Comparison of ENCODE assay signal across 8 mouse cellular contexts in genomic region chr12:3807548-3808395, GRCm38 (mm10). TPM values are rescaled to one million over a fixed set of nuclear protein-coding genes. Genes with fewer than 3 reads are reported as not detected.
DNase-seq lines count a peak whose midpoint lies in the region; ATAC-seq and TF ChIP-seq lines count a peak whose summit lies in the region.

No protein-coding gene starts in this region.

- H3K4me3 ChIP-seq in embryonic facial prominence, embryonic 11.5 days (ENCODE audit: low read depth, low read length) = peak overlapping the region; percentile 91
- peak overlapping the region; percentile 86 for H3K4me3 ChIP-seq in heart, embryonic 15.5 days
- peak overlapping the region; percentile 94 for H3K4me3 ChIP-seq in lung, postnatal 0 days (ENCODE audit: low read depth, low read length)

- H3K4me2 ChIP-seq in embryonic facial prominence, embryonic 11.5 days (ENCODE audit: low read depth, low read length) = peak overlapping the region; percentile 87
- H3K4me2 ChIP-seq in heart, embryonic 15.5 days = peak overlapping the region; percentile 73
- peak overlapping the region; percentile 88 for H3K4me2 ChIP-seq in lung, postnatal 0 days (replicated peaks; ENCODE audit: low read depth, low read length)

- no peaks in the 10 kb centered on the region for H3K36me3 ChIP-seq in embryonic facial prominence, embryonic 11.5 days (replicated peaks; ENCODE audit: control insufficient read depth, insufficient read depth, low read depth, low read length)
- H3K36me3 ChIP-seq in heart, embryonic 15.5 days = no peaks in the 10 kb centered on the region
- no peaks in the 10 kb centered on the region for H3K36me3 ChIP-seq in lung, postnatal 0 days (ENCODE audit: insufficient read depth, low read length)

- H3K9ac ChIP-seq in embryonic facial prominence, embryonic 11.5 days (replicated peaks; ENCODE audit: low read length) = peak overlapping the region; percentile 94
- peak overlapping the region; percentile 95 for H3K9ac ChIP-seq in heart, embryonic 15.5 days
- peak overlapping the region; percentile 64 for H3K9ac ChIP-seq in lung, postnatal 0 days (replicated peaks; ENCODE audit: low read depth)

- under 1% methylated on average over 51 of the region's 105 CpGs for WGBS in embryonic facial prominence, embryonic 11.5 days
- WGBS in heart, embryonic 15.5 days = 1% methylated on average over 53 of the region's 105 CpGs
- WGBS in lung, postnatal 0 days = 0% methylated on average over 35 of the region's 105 CpGs

- peak; percentile 63 for ATAC-seq in embryonic facial prominence, embryonic 11.5 days (replicated peaks; ENCODE audit: insufficient number of reproducible peaks, low FRiP score, low TSS enrichment, low read depth)
- peak; percentile 45 for ATAC-seq in heart, embryonic 15.5 days (replicated peaks; ENCODE audit: insufficient number of reproducible peaks, insufficient read depth, low FRiP score, low read depth)
- ATAC-seq in lung, postnatal 0 days = peak; percentile 24

- peaks cover 19% of the 10 kb centered on the region for H3K4me1 ChIP-seq in embryonic facial prominence, embryonic 11.5 days (ENCODE audit: control insufficient read depth, insufficient read depth, low read length)
- peaks cover 54% of the 10 kb centered on the region for H3K4me1 ChIP-seq in heart, embryonic 15.5 days (replicated peaks)
- H3K4me1 ChIP-seq in lung, postnatal 0 days (ENCODE audit: insufficient read depth, low read depth, low read length) = peaks cover 27% of the 10 kb centered on the region

- H3K27me3 ChIP-seq in embryonic facial prominence, embryonic 11.5 days (ENCODE audit: control insufficient read depth, insufficient read depth, low read length) = peaks cover 3% of the 10 kb centered on the region; the same call in 1 of the 2 replicates
- no peaks in the 10 kb centered on the region for H3K27me3 ChIP-seq in heart, embryonic 15.5 days
- no peaks in the 10 kb centered on the region for H3K27me3 ChIP-seq in lung, postnatal 0 days (replicated peaks; ENCODE audit: insufficient read depth, low read length)

- TF ChIP-seq EP300 in lung, postnatal 0 days (IDR thresholded peaks at IDR 0.05) = no peak

- peak overlapping the region; percentile 85 for H3K27ac ChIP-seq in embryonic facial prominence, embryonic 11.5 days (replicated peaks; ENCODE audit: low read depth, low read length)
- peak overlapping the region; percentile 98 for H3K27ac ChIP-seq in heart, embryonic 15.5 days
- peak overlapping the region; percentile 87 for H3K27ac ChIP-seq in lung, postnatal 0 days (ENCODE audit: low read length)

- H3K9me3 ChIP-seq in embryonic facial prominence, embryonic 11.5 days (replicated peaks; ENCODE audit: control insufficient read depth, low read length) = no peaks in the 10 kb centered on the region
- H3K9me3 ChIP-seq in heart, embryonic 15.5 days (replicated peaks) = no peaks in the 10 kb centered on the region
- H3K9me3 ChIP-seq in lung, postnatal 0 days (ENCODE audit: low read length) = no peaks in the 10 kb centered on the region

- DNase-seq in A20 (ENCODE audit: low read depth, low spot score) (peak; percentile 46), ZHBTc4 (ENCODE audit: low read depth, low spot score) (peak; percentile 55)
- peak; percentile 50 for DNase-seq in embryonic facial prominence, embryonic 11.5 days (ENCODE audit: low spot score)
- DNase-seq in kidney, postnatal 14 days = peak; percentile 88
- DNase-seq in lung, postnatal 0 days (ENCODE audit: low spot score) = peak; percentile 56
- peak; percentile 52 for DNase-seq in retina, adult 2 months (ENCODE audit: low read depth, low spot score)
- peak; percentile 59 for DNase-seq in urinary bladder, postnatal 14 days (ENCODE audit: low spot score)

- no peak for TF ChIP-seq CTCF in lung, postnatal 0 days (IDR thresholded peaks at IDR 0.05)

RNA-seq across cellular contexts. Expression of gene Dnmt3a, which starts 2.0 kb away (rescaled TPM):
- 69.5 and 80.9 TPM in 2 replicates for polyA plus RNA-seq in embryonic facial prominence, embryonic 11.5 days (2014; fragmentation: Nextera tagmentation; extraction: Ambion mirVana)
- 79.9 and 94.7 TPM in 2 replicates for polyA plus RNA-seq in heart, embryonic 15.5 days (2015; fragmentation: Nextera tagmentation; extraction: Ambion mirVana)
- polyA plus RNA-seq in lung, postnatal 0 days (2015; fragmentation: Nextera tagmentation; extraction: Ambion mirVana) = 60.3 and 74.8 TPM in 2 replicates

Comparison
In these comparisons a context has a peak if more than half of its experiments do, and no peak if none do; other contexts are left out.
1. Peak in every context shown above with its lines: DNase-seq, ATAC-seq, H3K4me3 ChIP-seq and H3K27ac ChIP-seq.